Mouse (Mus musculus): ENCODE results near the gene Lrtm1.

Lrtm1 gene

GRCm38 (mm10) chr14:29017883-29018282 is at the start of gene Lrtm1:
Lrtm1 (plus strand) TSS chr14:29018208.
- DNase-seq (ENCODE audit: low spot score in 2 of 2): no peak

- no peak for DNase-seq (ENCODE audit: low spot score in 2 of 2)
Measured at GRCm38 (mm10) chr14:28969247-28969646, 48.8 kb upstream of the Lrtm1 start.

- DNase-seq (ENCODE audit: low spot score in 2 of 2): no peak
Measured at GRCm38 (mm10) chr14:28972620-28973019, 45.4 kb upstream of the Lrtm1 start.

- DNase-seq (ENCODE audit: low spot score in 2 of 2): no peak
Measured at GRCm38 (mm10) chr14:28979230-28979629, 38.8 kb upstream of the Lrtm1 start.

- DNase-seq (ENCODE audit: low spot score in 2 of 2): no peak
Measured at GRCm38 (mm10) chr14:28980482-28980881, 37.5 kb upstream of the Lrtm1 start.

GRCm38 (mm10) chr14:28984276-28984675 is 33.7 kb upstream of the Lrtm1 start:
- DNase-seq (ENCODE audit: low spot score in 2 of 2): no peak

- DNase-seq (ENCODE audit: low spot score in 2 of 2): no peak
Measured at GRCm38 (mm10) chr14:28988211-28988900, 29.7 kb upstream of the Lrtm1 start.

- DNase-seq (ENCODE audit: low spot score in 2 of 2): no peak
Measured at GRCm38 (mm10) chr14:28996569-28996968, 21.4 kb upstream of the Lrtm1 start.

- no peak for DNase-seq (ENCODE audit: low spot score in 2 of 2)
Measured at GRCm38 (mm10) chr14:29005228-29005840, 12.7 kb upstream of the Lrtm1 start.

GRCm38 (mm10) chr14:29009644-29010043 is 8.4 kb upstream of the Lrtm1 start:
- no peak for DNase-seq (ENCODE audit: low spot score in 2 of 2)

GRCm38 (mm10) chr14:29013161-29013560 is 4.8 kb upstream of the Lrtm1 start:
- no peak for DNase-seq (ENCODE audit: low spot score in 2 of 2)

GRCm38 (mm10) chr14:29014680-29015079 is 3.3 kb upstream of the Lrtm1 start:
- no peak for DNase-seq (ENCODE audit: low spot score in 2 of 2)

GRCm38 (mm10) chr14:29015896-29016295 is 2.1 kb upstream of the Lrtm1 start:
- no peak for DNase-seq (ENCODE audit: low spot score in 2 of 2)

GRCm38 (mm10) chr14:29018316-29019000 is 450 bp downstream of the Lrtm1 start:
- no peak for DNase-seq (ENCODE audit: low spot score in 2 of 2)

GRCm38 (mm10) chr14:29021295-29021694 is 3.3 kb downstream of the Lrtm1 start:
- no peak for DNase-seq (ENCODE audit: low spot score in 2 of 2)

GRCm38 (mm10) chr14:29023246-29023645 is 5.2 kb downstream of the Lrtm1 start:
- no peak for DNase-seq (ENCODE audit: low spot score in 2 of 2)

GRCm38 (mm10) chr14:29025335-29025734 is 7.3 kb downstream of the Lrtm1 start:
- DNase-seq (ENCODE audit: low spot score in 2 of 2): no peak

- DNase-seq (ENCODE audit: low spot score in 2 of 2): no peak
Measured at GRCm38 (mm10) chr14:29027276-29027675, 9.3 kb downstream of the Lrtm1 start.

- no peak for DNase-seq (ENCODE audit: low spot score in 2 of 2)
Measured at GRCm38 (mm10) chr14:29028391-29029106, 10.5 kb downstream of the Lrtm1 start.

GRCm38 (mm10) chr14:29029107-29029469 is 11.1 kb downstream of the Lrtm1 start:
- no peak for DNase-seq (ENCODE audit: low spot score in 2 of 2)

- no peak for DNase-seq (ENCODE audit: low spot score in 2 of 2)
Measured at GRCm38 (mm10) chr14:29029896-29030420, 11.9 kb downstream of the Lrtm1 start.

GRCm38 (mm10) chr14:29030519-29030918 is 12.5 kb downstream of the Lrtm1 start:
- no peak for DNase-seq (ENCODE audit: low spot score in 2 of 2)
